Mouse (Mus musculus): ENCODE measurements around the gene Acacb. TPM values are rescaled to one million over a fixed set of nuclear protein-coding genes. Genes with fewer than 3 reads are reported as not detected.
A peak's percentile ranks its signal among the peaks of the same experiment; 100 is the strongest.

Gene Acacb
- polyA plus RNA-seq, 1 experiment from 2014 or later = 2.3 TPM

GRCm38 (mm10) chr5:114226051-114226450 lies 79.7 kb downstream of the Acacb start:
- 86% methylated on average over 7 of the region's 7 CpGs for WGBS
- peaks cover 4% of the 10 kb centered on the region for H3K9me3 ChIP-seq (ENCODE audit: control insufficient read depth, low read length)
- H3K4me1 ChIP-seq (replicated peaks; ENCODE audit: control insufficient read depth, insufficient read depth, low read length) = no peaks in the 10 kb centered on the region
- no peak overlapping the region for H3K4me3 ChIP-seq (ENCODE audit: low read length)
- H3K36me3 ChIP-seq (ENCODE audit: control insufficient read depth, insufficient read depth, low read length) = 0 out of 2 replicates have a peak, but pooled peaks cover 2% of the 10 kb centered on the region
- no peak for ATAC-seq (ENCODE audit: low read depth)
- H3K9ac ChIP-seq (ENCODE audit: low read length) = no peak overlapping the region
- no peak overlapping the region for H3K27ac ChIP-seq (ENCODE audit: low read length)
- H3K27me3 ChIP-seq (ENCODE audit: control insufficient read depth, insufficient read depth, low read depth, low read length) = no peaks in the 10 kb centered on the region
- no peak overlapping the region for H3K4me2 ChIP-seq (ENCODE audit: low read depth, low read length)

GRCm38 (mm10) chr5:114228901-114229300 lies 82.6 kb downstream of the Acacb start:
- no peak overlapping the region for H3K4me2 ChIP-seq (ENCODE audit: low read depth, low read length)
- no peaks in the 10 kb centered on the region for H3K4me1 ChIP-seq (replicated peaks; ENCODE audit: control insufficient read depth, insufficient read depth, low read length)
- H3K9ac ChIP-seq (ENCODE audit: low read length) = no peak overlapping the region
- H3K36me3 ChIP-seq (ENCODE audit: control insufficient read depth, insufficient read depth, low read length) = 0 out of 2 replicates have a peak, but pooled peaks cover 2% of the 10 kb centered on the region
- no peak overlapping the region for H3K4me3 ChIP-seq (ENCODE audit: low read length)
- 0 out of 2 replicates have a peak, but pooled peaks have one; percentile 34 for ATAC-seq (ENCODE audit: low read depth)
- H3K9me3 ChIP-seq (ENCODE audit: control insufficient read depth, low read length) = peaks cover 4% of the 10 kb centered on the region
- no peak overlapping the region for H3K27ac ChIP-seq (ENCODE audit: low read length)
- 62% methylated on average over 5 of the region's 5 CpGs for WGBS
- no peaks in the 10 kb centered on the region for H3K27me3 ChIP-seq (ENCODE audit: control insufficient read depth, insufficient read depth, low read depth, low read length)

GRCm38 (mm10) chr5:114238924-114239323 lies 92.6 kb downstream of the Acacb start:
- H3K9ac ChIP-seq (ENCODE audit: low read length) = no peak overlapping the region
- no peaks in the 10 kb centered on the region for H3K27me3 ChIP-seq (ENCODE audit: control insufficient read depth, insufficient read depth, low read depth, low read length)
- WGBS = 15% methylated on average over 7 of the region's 7 CpGs
- no peak overlapping the region for H3K27ac ChIP-seq (ENCODE audit: low read length)
- ATAC-seq (ENCODE audit: low read depth) = no peak
- peaks cover 3% of the 10 kb centered on the region; the same call in 1 of the 2 replicates for H3K4me1 ChIP-seq (replicated peaks; ENCODE audit: control insufficient read depth, insufficient read depth, low read length)
- no peaks in the 10 kb centered on the region for H3K9me3 ChIP-seq (ENCODE audit: control insufficient read depth, low read length)
- no peak overlapping the region for H3K4me3 ChIP-seq (ENCODE audit: low read length)
- no peaks in the 10 kb centered on the region for H3K36me3 ChIP-seq (ENCODE audit: control insufficient read depth, insufficient read depth, low read length)
- H3K4me2 ChIP-seq (ENCODE audit: low read depth, low read length) = no peak overlapping the region

GRCm38 (mm10) chr5:114239737-114240136 lies 93.4 kb downstream of the Acacb start:
- Histone ChIP-seq H3K36me3 (ENCODE audit: control insufficient read depth, insufficient read depth, low read length) (no peaks in the 10 kb centered on the region), H3K9me3 (ENCODE audit: control insufficient read depth, low read length) (no peaks in the 10 kb centered on the region), H3K4me3 (ENCODE audit: low read length) (no peak overlapping the region), H3K4me1 (replicated peaks; ENCODE audit: control insufficient read depth, insufficient read depth, low read length) (peaks cover 3% of the 10 kb centered on the region; the same call in 1 of the 2 replicates), H3K27me3 (ENCODE audit: control insufficient read depth, insufficient read depth, low read depth, low read length) (no peaks in the 10 kb centered on the region), H3K27ac (ENCODE audit: low read length) (no peak overlapping the region), H3K9ac (ENCODE audit: low read length) (no peak overlapping the region), H3K4me2 (ENCODE audit: low read depth, low read length) (no peak overlapping the region)
- WGBS = 36% methylated on average over 14 of the region's 14 CpGs
- ATAC-seq (ENCODE audit: low read depth) = no peak

GRCm38 (mm10) chr5:114246465-114246864 lies 100.1 kb downstream of the Acacb start:
- Histone ChIP-seq H3K27me3 (ENCODE audit: control insufficient read depth, insufficient read depth, low read depth, low read length) (no peaks in the 10 kb centered on the region), H3K4me1 (replicated peaks; ENCODE audit: control insufficient read depth, insufficient read depth, low read length) (no peaks in the 10 kb centered on the region), H3K4me3 (ENCODE audit: low read length) (no peak overlapping the region), H3K27ac (ENCODE audit: low read length) (no peak overlapping the region), H3K4me2 (ENCODE audit: low read depth, low read length) (no peak overlapping the region), H3K9me3 (ENCODE audit: control insufficient read depth, low read length) (no peaks in the 10 kb centered on the region), H3K9ac (ENCODE audit: low read length) (no peak overlapping the region), H3K36me3 (ENCODE audit: control insufficient read depth, insufficient read depth, low read length) (no peaks in the 10 kb centered on the region)
- 73% methylated on average over 7 of the region's 7 CpGs for WGBS
- ATAC-seq (ENCODE audit: low read depth) = no peak

- WGBS = 12% methylated on average over 14 of the region's 14 CpGs
- Histone ChIP-seq H3K9me3 (ENCODE audit: control insufficient read depth, low read length) (no peaks in the 10 kb centered on the region), H3K36me3 (ENCODE audit: control insufficient read depth, insufficient read depth, low read length) (no peaks in the 10 kb centered on the region), H3K4me3 (ENCODE audit: low read length) (no peak overlapping the region), H3K27me3 (ENCODE audit: control insufficient read depth, insufficient read depth, low read depth, low read length) (no peaks in the 10 kb centered on the region), H3K4me1 (replicated peaks; ENCODE audit: control insufficient read depth, insufficient read depth, low read length) (no peaks in the 10 kb centered on the region), H3K4me2 (ENCODE audit: low read depth, low read length) (peak overlapping the region; percentile 35; the same call in 1 of the 2 replicates), H3K27ac (ENCODE audit: low read length) (no peak overlapping the region), H3K9ac (ENCODE audit: low read length) (no peak overlapping the region)
- peak; percentile 78 for ATAC-seq (ENCODE audit: low read depth)
These were observed 101.8 kb downstream of the Acacb start for GRCm38 (mm10) chr5:114248174-114248589.

- Histone ChIP-seq H3K4me1 (replicated peaks; ENCODE audit: control insufficient read depth, insufficient read depth, low read length) (no peaks in the 10 kb centered on the region), H3K4me2 (ENCODE audit: low read depth, low read length) (no peak overlapping the region), H3K27me3 (ENCODE audit: control insufficient read depth, insufficient read depth, low read depth, low read length) (no peaks in the 10 kb centered on the region), H3K36me3 (ENCODE audit: control insufficient read depth, insufficient read depth, low read length) (no peaks in the 10 kb centered on the region), H3K27ac (ENCODE audit: low read length) (no peak overlapping the region), H3K4me3 (ENCODE audit: low read length) (no peak overlapping the region), H3K9me3 (ENCODE audit: control insufficient read depth, low read length) (no peaks in the 10 kb centered on the region), H3K9ac (ENCODE audit: low read length) (no peak overlapping the region)
- 54% methylated on average over 10 of the region's 10 CpGs for WGBS
- ATAC-seq (ENCODE audit: low read depth) = no peak
These were observed 113.2 kb downstream of the Acacb start for GRCm38 (mm10) chr5:114259495-114259894.

- Histone ChIP-seq H3K27me3 (ENCODE audit: control insufficient read depth, insufficient read depth, low read depth, low read length) (no peaks in the 10 kb centered on the region), H3K4me2 (ENCODE audit: low read depth, low read length) (no peak overlapping the region), H3K9ac (ENCODE audit: low read length) (no peak overlapping the region), H3K9me3 (ENCODE audit: control insufficient read depth, low read length) (no peaks in the 10 kb centered on the region), H3K4me3 (ENCODE audit: low read length) (no peak overlapping the region), H3K36me3 (ENCODE audit: control insufficient read depth, insufficient read depth, low read length) (no peaks in the 10 kb centered on the region), H3K4me1 (replicated peaks; ENCODE audit: control insufficient read depth, insufficient read depth, low read length) (no peaks in the 10 kb centered on the region), H3K27ac (ENCODE audit: low read length) (no peak overlapping the region)
- no peak for ATAC-seq (ENCODE audit: low read depth)
These were observed 115.2 kb downstream of the Acacb start for GRCm38 (mm10) chr5:114261494-114261893.

- Histone ChIP-seq H3K9ac (ENCODE audit: low read length) (no peak overlapping the region), H3K4me3 (ENCODE audit: low read length) (no peak overlapping the region), H3K4me2 (ENCODE audit: low read depth, low read length) (no peak overlapping the region), H3K9me3 (ENCODE audit: control insufficient read depth, low read length) (no peaks in the 10 kb centered on the region), H3K27ac (ENCODE audit: low read length) (no peak overlapping the region), H3K36me3 (ENCODE audit: control insufficient read depth, insufficient read depth, low read length) (no peaks in the 10 kb centered on the region), H3K4me1 (replicated peaks; ENCODE audit: control insufficient read depth, insufficient read depth, low read length) (peaks cover 9% of the 10 kb centered on the region), H3K27me3 (ENCODE audit: control insufficient read depth, insufficient read depth, low read depth, low read length) (no peaks in the 10 kb centered on the region)
- 71% methylated on average over 8 of the region's 8 CpGs for WGBS
- no peak for ATAC-seq (ENCODE audit: low read depth)
These were observed 117.7 kb downstream of the Acacb start for GRCm38 (mm10) chr5:114264030-114264459.

- Histone ChIP-seq H3K9me3 (ENCODE audit: control insufficient read depth, low read length) (no peaks in the 10 kb centered on the region), H3K36me3 (ENCODE audit: control insufficient read depth, insufficient read depth, low read length) (no peaks in the 10 kb centered on the region), H3K27ac (ENCODE audit: low read length) (no peak overlapping the region), H3K27me3 (ENCODE audit: control insufficient read depth, insufficient read depth, low read depth, low read length) (peaks cover 3% of the 10 kb centered on the region; the same call in 1 of the 2 replicates), H3K4me2 (ENCODE audit: low read depth, low read length) (no peak overlapping the region), H3K4me1 (replicated peaks; ENCODE audit: control insufficient read depth, insufficient read depth, low read length) (peaks cover 11% of the 10 kb centered on the region), H3K9ac (ENCODE audit: low read length) (no peak overlapping the region), H3K4me3 (ENCODE audit: low read length) (no peak overlapping the region)
- 85% methylated on average over 8 of the region's 8 CpGs for WGBS
- ATAC-seq (ENCODE audit: low read depth) = no peak
These were observed 118.5 kb downstream of the Acacb start for GRCm38 (mm10) chr5:114264791-114265190.

Data from lung, embryonic 16.5 days (tissue).